In the genomic region with DNA sequence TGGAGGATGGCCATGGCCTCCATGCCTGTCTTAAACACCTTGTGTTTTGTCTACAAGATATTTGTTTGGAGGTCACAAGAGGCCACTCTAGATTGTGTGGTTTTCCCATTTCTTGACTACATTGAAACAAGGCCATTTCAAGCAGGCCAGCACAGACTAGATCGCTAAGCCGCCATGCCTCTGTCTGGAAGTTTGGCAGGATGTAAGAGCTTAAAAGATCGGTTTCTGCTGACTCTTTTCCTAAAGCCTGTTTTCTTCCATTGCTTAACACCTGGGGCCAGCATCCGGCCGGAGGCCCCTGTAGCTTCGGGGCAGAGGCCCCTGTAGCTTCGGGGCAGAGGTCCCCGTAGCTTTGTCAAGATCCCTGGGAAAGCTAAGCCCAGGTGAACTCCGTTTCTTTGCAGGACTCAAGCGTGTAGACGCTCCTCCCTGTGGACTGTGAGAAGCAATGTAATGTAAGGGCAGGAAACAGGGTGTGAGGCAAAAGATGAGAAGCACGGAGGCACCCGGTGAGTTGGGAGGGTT, we compare ENCODE assay signal across 8 mouse cellular contexts.
DNase-seq lines count a peak whose midpoint lies in the region; ATAC-seq and TF ChIP-seq lines count a peak whose summit lies in the region.
"Had no signal": no experiment of that assay in that cellular context is flagged by ENCODE, and none has a peak within 500 bp of the region (broad histone marks: within the 10 kb centered on the region; RNA-seq: fewer than 3 reads in every experiment).

No protein-coding gene starts in this region.

- no peaks in the 10 kb centered on the region for H3K36me3 ChIP-seq in kidney, postnatal 0 days (ENCODE audit: insufficient read depth, low read length)
- H3K36me3 ChIP-seq in embryonic facial prominence, embryonic 12.5 days, result no peaks in the 10 kb centered on the region
- no peaks in the 10 kb centered on the region for H3K36me3 ChIP-seq in intestine, embryonic 15.5 days
- H3K36me3 ChIP-seq in myocyte (ENCODE audit: control insufficient read depth, insufficient read depth), result no peaks in the 10 kb centered on the region

- H3K9ac ChIP-seq in kidney, postnatal 0 days (ENCODE audit: low read depth, low read length), result no peak overlapping the region
- H3K9ac ChIP-seq in embryonic facial prominence, embryonic 12.5 days, result no peak overlapping the region
- H3K9ac ChIP-seq in intestine, embryonic 15.5 days, result no peak overlapping the region

- TF ChIP-seq POLR2A in myocyte (IDR thresholded peaks at IDR 0.05; ENCODE audit: insufficient read length, low read depth), result no peak

- peak overlapping the region; percentile 31 for H3K4me2 ChIP-seq in kidney, postnatal 0 days (ENCODE audit: low read length)
- peak overlapping the region; percentile 22 for H3K4me2 ChIP-seq in embryonic facial prominence, embryonic 12.5 days (replicated peaks)
- H3K4me2 ChIP-seq in intestine, embryonic 15.5 days (replicated peaks), result peak overlapping the region; percentile 6
- peak overlapping the region; percentile 62 for H3K4me2 ChIP-seq in myocyte (ENCODE audit: low read depth)

- intact Hi-C loops in left cerebral cortex, postnatal 25 days (cut with DNase I), result no loop called here

- no peak overlapping the region for H3ac ChIP-seq in myocyte (ENCODE audit: control insufficient read depth, insufficient read length)

- WGBS in kidney, postnatal 0 days, result 22% methylated on average over 13 of the region's 13 CpGs
- 31% methylated on average over 13 of the region's 13 CpGs for WGBS in embryonic facial prominence, embryonic 12.5 days
- 26% methylated on average over 13 of the region's 13 CpGs for WGBS in intestine, embryonic 15.5 days

- DNase-seq in kidney, postnatal 0 days (ENCODE audit: low spot score), result no peak
- DNase-seq in kidney, adult 18-20 months, result no peak
- no peak for DNase-seq in spleen, postnatal 10 days (ENCODE audit: low spot score in 2 of 2)
- no peak for DNase-seq in left cerebral cortex, postnatal 25 days (ENCODE audit: low spot score in 2 of 2)

- H3K27ac ChIP-seq in kidney, postnatal 0 days, result no peak overlapping the region; the same call in 1 of the 2 replicates
- 0 out of 2 replicates have a peak overlapping the region, but pooled peaks have one; percentile 17 for H3K27ac ChIP-seq in embryonic facial prominence, embryonic 12.5 days
- 0 out of 2 replicates have a peak overlapping the region, but pooled peaks have one; percentile 45 for H3K27ac ChIP-seq in intestine, embryonic 15.5 days

- H3K9me3 ChIP-seq in kidney, postnatal 0 days (replicated peaks; ENCODE audit: low read length), result no peaks in the 10 kb centered on the region
- H3K9me3 ChIP-seq in embryonic facial prominence, embryonic 12.5 days, result no peaks in the 10 kb centered on the region
- no peaks in the 10 kb centered on the region for H3K9me3 ChIP-seq in intestine, embryonic 15.5 days

- no peak for ATAC-seq in kidney, postnatal 0 days (replicated peaks; ENCODE audit: low FRiP score, low read depth)
- ATAC-seq in embryonic facial prominence, embryonic 12.5 days (ENCODE audit: insufficient number of reproducible peaks, insufficient read depth, low FRiP score, low TSS enrichment), result no peak
- peak; percentile 25; the same call in 1 of the 2 replicates for ATAC-seq in intestine, embryonic 15.5 days

- no peaks in the 10 kb centered on the region for H3K27me3 ChIP-seq in kidney, postnatal 0 days (ENCODE audit: insufficient read depth, low read length)
- peaks cover 4% of the 10 kb centered on the region; the same call in 1 of the 2 replicates for H3K27me3 ChIP-seq in embryonic facial prominence, embryonic 12.5 days
- H3K27me3 ChIP-seq in intestine, embryonic 15.5 days (replicated peaks), result no peaks in the 10 kb centered on the region
- no peaks in the 10 kb centered on the region for H3K27me3 ChIP-seq in myocyte (ENCODE audit: control insufficient read depth, insufficient read depth, insufficient read length)

- no peak overlapping the region for H3K4me3 ChIP-seq in kidney, postnatal 0 days (replicated peaks; ENCODE audit: low read depth, low read length)
- H3K4me3 ChIP-seq in embryonic facial prominence, embryonic 12.5 days, result no peak overlapping the region
- H3K4me3 ChIP-seq in intestine, embryonic 15.5 days (replicated peaks), result no peak overlapping the region
- H3K4me3 ChIP-seq in myocyte, result no peak overlapping the region
- H3K4me3 ChIP-seq: erythroblast, embryonic 14.5 days had no signal

- peaks cover 8% of the 10 kb centered on the region; the same call in 1 of the 2 replicates for H3K4me1 ChIP-seq in kidney, postnatal 0 days (replicated peaks; ENCODE audit: insufficient read depth, low read length)
- H3K4me1 ChIP-seq in embryonic facial prominence, embryonic 12.5 days, result peaks cover 14% of the 10 kb centered on the region
- peaks cover 18% of the 10 kb centered on the region for H3K4me1 ChIP-seq in intestine, embryonic 15.5 days (replicated peaks)

- no peak for TF ChIP-seq CTCF in kidney, postnatal 0 days (IDR thresholded peaks at IDR 0.05; ENCODE audit: low read depth)

- H3K79me2 ChIP-seq in myocyte (ENCODE audit: control insufficient read depth, insufficient read depth), result no peaks in the 10 kb centered on the region

TF ChIP-seq in myocyte, 11 proteins besides CTCF, POLR2A, EP300 and RAD21:
- no peak for TF ChIP-seq MYOG (IDR thresholded peaks at IDR 0.05; ENCODE audit: control insufficient read depth in 1 of 3, insufficient read depth in 1 of 3, insufficient read length in 2 of 3, low read depth in 2 of 3)
- TF ChIP-seq USF1 (IDR thresholded peaks at IDR 0.05; ENCODE audit: low read depth), result no peak
- no peak for TF ChIP-seq CEBPB (IDR thresholded peaks at IDR 0.05; ENCODE audit: insufficient read depth, poor library complexity, severe bottlenecking)
- no peak for TF ChIP-seq SRF (IDR thresholded peaks at IDR 0.05; ENCODE audit: control insufficient read depth, insufficient read length, low read depth)
- TF ChIP-seq TCF3 (IDR thresholded peaks at IDR 0.05; ENCODE audit: insufficient read length, low read depth), result no peak
- TF ChIP-seq POLR2AphosphoS2 (IDR thresholded peaks at IDR 0.05; ENCODE audit: insufficient read length, low read depth), result no peak
- no peak for TF ChIP-seq MAX (IDR thresholded peaks at IDR 0.05; ENCODE audit: low read depth)
- no peak for TF ChIP-seq REST (IDR thresholded peaks at IDR 0.05; ENCODE audit: insufficient read depth, insufficient read length)
- no peak for TF ChIP-seq E2F4 (IDR thresholded peaks at IDR 0.05; ENCODE audit: insufficient read depth)
- TF ChIP-seq MYOD1 (IDR thresholded peaks at IDR 0.05; ENCODE audit: control insufficient read depth in 1 of 3, insufficient read length in 2 of 3, low read depth in 2 of 3), result no peak
- no peak for TF ChIP-seq TCF12 (IDR thresholded peaks at IDR 0.05; ENCODE audit: insufficient read depth, poor library complexity, severe bottlenecking)

Comparison
In these comparisons a context has a peak if more than half of its experiments do, and no peak if none do; other contexts are left out.
1. H3K4me2 ChIP-seq: peak in every context shown above with its lines; median percentile 62 in myocyte; 31 in kidney, postnatal 0 days; 22 in embryonic facial prominence, embryonic 12.5 days; 6 in intestine, embryonic 15.5 days.